Comparison of ENCODE assay signal across 8 mouse cellular contexts in the genomic region with DNA sequence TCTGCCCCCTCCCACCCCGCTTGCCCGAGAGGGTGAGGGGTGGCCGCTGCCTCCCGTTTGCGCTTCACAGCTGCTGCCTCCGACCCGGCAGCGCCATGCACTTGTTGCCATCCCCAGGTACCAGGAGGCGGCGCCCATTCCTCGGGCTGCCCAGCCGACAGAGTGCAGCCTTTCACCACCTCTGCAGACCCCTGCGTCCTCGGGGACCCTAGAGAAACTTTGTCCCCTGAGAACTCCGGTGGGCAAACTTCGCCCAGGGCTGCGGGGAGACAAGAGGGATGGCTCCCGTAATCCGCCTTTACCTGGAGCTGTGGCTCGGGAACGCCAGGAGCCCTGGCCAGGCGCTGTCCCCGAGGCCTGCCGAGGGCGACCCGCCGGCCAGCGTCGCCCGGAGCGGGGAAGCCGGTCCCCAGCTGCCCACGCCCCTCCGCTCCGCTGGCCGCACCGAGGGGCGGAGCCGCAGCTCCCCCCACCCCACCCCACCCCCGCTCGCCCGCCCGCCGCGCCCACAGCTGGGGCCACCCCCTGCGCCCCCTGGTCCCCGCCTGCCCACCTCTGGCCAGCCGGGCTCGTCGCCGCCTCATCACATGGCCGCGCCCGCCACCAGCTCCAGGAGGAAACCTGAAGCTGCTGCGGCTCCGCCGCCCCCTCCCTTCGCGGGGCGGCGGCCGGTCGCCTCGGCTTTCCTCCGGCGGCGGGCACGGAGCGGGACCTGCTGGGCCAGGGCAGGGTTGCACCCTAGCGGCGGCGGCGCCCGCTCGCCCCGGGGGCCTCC. TPM values are rescaled to one million over a fixed set of nuclear protein-coding genes. Genes with fewer than 3 reads are reported as not detected.
DNase-seq lines count a peak whose midpoint lies in the region; ATAC-seq and TF ChIP-seq lines count a peak whose summit lies in the region.

A gene (minus strand): TSS at position 669 of the 775 bp plus-strand sequence.

- peak within 1 kb of the TSS; percentile 61 for H3K4me3 ChIP-seq in forebrain, embryonic 15.5 days
- H3K4me3 ChIP-seq in layer of hippocampus, adult 2 months: peak within 1 kb of the TSS; percentile 89
- H3K4me3 ChIP-seq in lung, adult 2 months (replicated peaks; ENCODE audit: extremely low read depth, low read depth, low read length): peak within 1 kb of the TSS; percentile 67

- TF ChIP-seq CTCF in layer of hippocampus, adult 2 months (conservative IDR thresholded peaks at IDR 0.05): peak; percentile 71
- TF ChIP-seq CTCF in lung, adult 2 months (IDR thresholded peaks at IDR 0.05; ENCODE audit: insufficient read depth, low read length): peak; percentile 21; the same call in 1 of the 2 replicates

- DNase-seq in CD4-positive helper T cell, adult 2 months (ENCODE audit: low read depth, low spot score): peak; percentile 24
- peak; percentile 34 for DNase-seq in c-Kit-positive CD71-positive TER-119-positive erythroid progenitor cells, embryonic 14.5 days (ENCODE audit: low spot score)
- peak; percentile 50 for DNase-seq in heart, postnatal 25 days (ENCODE audit: low spot score)
- peak; percentile 40 to 60 for DNase-seq in layer of hippocampus, adult 2 months (ENCODE audit: low spot score in 2 of 2)
- peak; percentile 74 for DNase-seq in lung, adult 2 months
- peak; percentile 80 for DNase-seq in ovary, adult 18-20 months (ENCODE audit: low spot score)
- peak; percentile 40 for DNase-seq in thymus, postnatal 0 days (ENCODE audit: low spot score)

- no peaks in the 10 kb centered on the region for H3K36me3 ChIP-seq in forebrain, embryonic 15.5 days

- H3K9me3 ChIP-seq in forebrain, embryonic 15.5 days: no peaks in the 10 kb centered on the region

- H3K4me1 ChIP-seq in forebrain, embryonic 15.5 days: peaks cover 7% of the 10 kb centered on the region
- no peaks in the 10 kb centered on the region for H3K4me1 ChIP-seq in lung, adult 2 months (ENCODE audit: control insufficient read depth, insufficient read depth, low read length)

- peak within 1 kb of the TSS; percentile 57 for H3K9ac ChIP-seq in forebrain, embryonic 15.5 days (replicated peaks)

- no peak; the same call in 1 of the 2 replicates for TF ChIP-seq POLR2A in lung, adult 2 months (IDR thresholded peaks at IDR 0.05; ENCODE audit: borderline replicate concordance, extremely low read depth, low read depth, low read length)

- peaks cover 2% of the 10 kb centered on the region; the same call in 1 of the 2 replicates for H3K27me3 ChIP-seq in forebrain, embryonic 15.5 days

- intact Hi-C loops in heart, postnatal 25 days (cut with DNase I): loop anchor here (5.0 kb wide), 1 partner anchor 174 kb away; no protein-coding TSS in a partner anchor

- peak; percentile 84 for ATAC-seq in forebrain, embryonic 15.5 days (replicated peaks)

- WGBS in forebrain, embryonic 15.5 days: under 1% methylated on average over 42 of the region's 76 CpGs
- WGBS in lung, adult 2 months: under 1% methylated on average over 49 of the region's 76 CpGs

- peak within 1 kb of the TSS; percentile 97 for H3K4me2 ChIP-seq in forebrain, embryonic 15.5 days (replicated peaks)

- H3K27ac ChIP-seq in forebrain, embryonic 15.5 days (replicated peaks): peak within 1 kb of the TSS; percentile 4; the same call in 1 of the 2 replicates
- H3K27ac ChIP-seq in layer of hippocampus, adult 2 months: peak within 1 kb of the TSS; percentile 95

RNA-seq across cellular contexts. Expression of the gene that starts here (rescaled TPM):
- 14.2 and 15.7 TPM in 2 replicates for polyA plus RNA-seq in forebrain, embryonic 15.5 days (2015; fragmentation: Nextera tagmentation; extraction: Ambion mirVana)
- total RNA-seq in heart, postnatal 25 days (2021): 1 to 10 TPM; 5.0 to 5.1 TPM
- 100 to 1,000 TPM; 103 to 110 TPM for total RNA-seq in layer of hippocampus, adult 2 months (2021)
- polyA plus RNA-seq in lung, adult 2 months (2012; rRNA removed): 14.6 and 16.0 TPM in 2 replicates
- polyA plus RNA-seq in thymus, postnatal 0 days (2015; fragmentation: Nextera tagmentation; extraction: Ambion mirVana): 1.7 and 3.7 TPM in 2 replicates

Comparison
In these comparisons a context has a peak if more than half of its experiments do, and no peak if none do; other contexts are left out.
1. Peak in every context shown above with its lines: DNase-seq, ATAC-seq, H3K4me3 ChIP-seq and H3K27ac ChIP-seq.
2. RNA of the gene that starts here (total RNA-seq): 103 to 110 TPM in layer of hippocampus, adult 2 months; 5.0 to 5.1 TPM in heart, postnatal 25 days; every median in the first group is over 10 times any median in the second.
3. DNase-seq: peak in every context shown above with its lines; median percentile 80 in ovary, adult 18-20 months; 74 in lung, adult 2 months; 50 in heart, postnatal 25 days; 50 in layer of hippocampus, adult 2 months; 40 in thymus, postnatal 0 days; 34 in c-Kit-positive CD71-positive TER-119-positive erythroid progenitor cells, embryonic 14.5 days; 24 in CD4-positive helper T cell, adult 2 months.